Mouse (Mus musculus): ENCODE measurements at regions not wholly inside any gene's neighbourhood (a gene's known extent, or its start where the extent isn't known, plus 50 kb on each side); places are given as distances from the start of the nearest gene placed in this dataset.

GRCm38 (mm10) chr13:115687426-115687825, 585.7 kb upstream of the Itga1 start:
- 79% methylated on average over 4 of the region's 4 CpGs for WGBS
- no peak for DNase-seq
- no peak for TF ChIP-seq POLR2A (IDR thresholded peaks at IDR 0.05; ENCODE audit: borderline replicate concordance, extremely low read depth, low read depth, low read length)
- no peak for TF ChIP-seq CTCF (IDR thresholded peaks at IDR 0.05; ENCODE audit: insufficient read depth, low read length)
- Histone ChIP-seq H3K4me3 (replicated peaks; ENCODE audit: extremely low read depth, low read depth, low read length) (no peak overlapping the region), H3K4me1 (ENCODE audit: control insufficient read depth, insufficient read depth, low read length) (no peaks in the 10 kb centered on the region)

- H3K4me3 ChIP-seq (replicated peaks; ENCODE audit: extremely low read depth, low read depth, low read length), result no peak overlapping the region
- WGBS, result 31% methylated on average over 6 of the region's 6 CpGs
- TF ChIP-seq POLR2A (IDR thresholded peaks at IDR 0.05; ENCODE audit: borderline replicate concordance, extremely low read depth, low read depth, low read length) (no peak), CTCF (IDR thresholded peaks at IDR 0.05; ENCODE audit: insufficient read depth, low read length) (no peak)
- no peaks in the 10 kb centered on the region for H3K4me1 ChIP-seq (ENCODE audit: control insufficient read depth, insufficient read depth, low read length)
- DNase-seq, result no peak
These were observed 577.8 kb upstream of the Itga1 start for GRCm38 (mm10) chr13:115679591-115679990.

GRCm38 (mm10) chr13:115676836-115677235, 575.1 kb upstream of the Itga1 start:
- H3K4me1 ChIP-seq (ENCODE audit: control insufficient read depth, insufficient read depth, low read length), result no peaks in the 10 kb centered on the region
- no peak overlapping the region for H3K4me3 ChIP-seq (replicated peaks; ENCODE audit: extremely low read depth, low read depth, low read length)
- no peak for DNase-seq
- WGBS, result 77% methylated on average over 5 of the region's 5 CpGs
- TF ChIP-seq POLR2A (IDR thresholded peaks at IDR 0.05; ENCODE audit: borderline replicate concordance, extremely low read depth, low read depth, low read length), result no peak
- no peak for TF ChIP-seq CTCF (IDR thresholded peaks at IDR 0.05; ENCODE audit: insufficient read depth, low read length)

- 25% methylated on average over 5 of the region's 5 CpGs for WGBS
- TF ChIP-seq CTCF (IDR thresholded peaks at IDR 0.05; ENCODE audit: insufficient read depth, low read length) (no peak), POLR2A (IDR thresholded peaks at IDR 0.05; ENCODE audit: borderline replicate concordance, extremely low read depth, low read depth, low read length) (no peak)
- Histone ChIP-seq H3K4me3 (replicated peaks; ENCODE audit: extremely low read depth, low read depth, low read length) (no peak overlapping the region), H3K4me1 (ENCODE audit: control insufficient read depth, insufficient read depth, low read length) (no peaks in the 10 kb centered on the region)
- DNase-seq, result no peak
These were observed 572.0 kb upstream of the Itga1 start for GRCm38 (mm10) chr13:115673729-115674128.

DNA sequence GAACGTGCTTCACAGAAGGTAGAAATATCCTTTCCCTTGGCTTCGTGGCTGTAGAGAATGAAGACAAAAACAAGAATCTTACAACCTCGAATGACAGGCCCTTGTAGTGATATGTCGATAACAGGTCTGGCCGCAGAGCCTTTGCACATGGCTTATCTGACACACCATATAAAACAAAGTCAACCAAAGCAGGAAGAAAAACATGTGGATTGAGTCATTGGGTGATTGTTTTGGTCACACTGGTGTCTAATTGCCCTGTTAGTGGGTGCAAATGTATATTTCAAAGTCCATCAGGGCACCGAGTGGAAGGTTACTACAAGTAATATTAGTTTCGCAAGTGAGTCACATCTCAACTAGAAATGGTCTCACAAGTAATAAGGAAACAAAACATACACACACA, 569.9 kb upstream of the Itga1 start:
- H3K4me3 ChIP-seq (replicated peaks; ENCODE audit: extremely low read depth, low read depth, low read length), result no peak overlapping the region
- DNase-seq, result no peak
- no peaks in the 10 kb centered on the region for H3K4me1 ChIP-seq (ENCODE audit: control insufficient read depth, insufficient read depth, low read length)
- 68% methylated on average over 7 of the region's 7 CpGs for whole genome bisulfite sequencing
- TF ChIP-seq POLR2A (IDR thresholded peaks at IDR 0.05; ENCODE audit: borderline replicate concordance, extremely low read depth, low read depth, low read length) (no peak), CTCF (IDR thresholded peaks at IDR 0.05; ENCODE audit: insufficient read depth, low read length) (no peak)

DNA sequence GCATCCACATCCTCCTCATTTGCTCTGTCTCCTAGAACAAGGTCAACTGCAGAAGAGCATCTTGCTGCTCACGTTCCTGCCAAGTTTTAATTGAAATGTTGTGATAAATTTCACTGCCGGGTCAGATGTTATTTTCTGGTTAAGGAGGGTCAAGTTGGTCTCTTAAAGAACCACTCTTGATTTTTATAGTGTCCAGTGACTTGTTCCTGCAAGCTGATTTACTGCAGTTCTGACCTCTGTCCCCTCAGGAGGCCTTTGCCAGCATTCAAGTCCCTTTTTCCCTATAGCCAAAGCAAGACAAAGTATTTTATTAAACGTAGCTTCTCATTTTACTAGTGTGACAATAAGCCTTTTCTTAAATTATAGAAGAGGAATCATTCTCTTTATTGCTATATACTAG, 567.8 kb upstream of the Itga1 start:
- TF ChIP-seq POLR2A (IDR thresholded peaks at IDR 0.05; ENCODE audit: borderline replicate concordance, extremely low read depth, low read depth, low read length), result no peak
- no peak for TF ChIP-seq CTCF (IDR thresholded peaks at IDR 0.05; ENCODE audit: insufficient read depth, low read length)
- Histone ChIP-seq H3K4me3 (replicated peaks; ENCODE audit: extremely low read depth, low read depth, low read length) (no peak overlapping the region), H3K4me1 (ENCODE audit: control insufficient read depth, insufficient read depth, low read length) (no peaks in the 10 kb centered on the region)
- 48% methylated on average over 3 of the region's 3 CpGs for WGBS
- DNase-seq, result no peak

GRCm38 (mm10) chr13:115655134-115655533, 553.4 kb upstream of the Itga1 start:
- H3K4me1 ChIP-seq (ENCODE audit: control insufficient read depth, insufficient read depth, low read length), result no peaks in the 10 kb centered on the region
- no peak for DNase-seq
- TF ChIP-seq POLR2A (IDR thresholded peaks at IDR 0.05; ENCODE audit: borderline replicate concordance, extremely low read depth, low read depth, low read length) (no peak), CTCF (IDR thresholded peaks at IDR 0.05; ENCODE audit: insufficient read depth, low read length) (no peak)
- H3K4me3 ChIP-seq (replicated peaks; ENCODE audit: extremely low read depth, low read depth, low read length), result no peak overlapping the region
- WGBS, result 69% methylated on average over 6 of the region's 6 CpGs

DNA sequence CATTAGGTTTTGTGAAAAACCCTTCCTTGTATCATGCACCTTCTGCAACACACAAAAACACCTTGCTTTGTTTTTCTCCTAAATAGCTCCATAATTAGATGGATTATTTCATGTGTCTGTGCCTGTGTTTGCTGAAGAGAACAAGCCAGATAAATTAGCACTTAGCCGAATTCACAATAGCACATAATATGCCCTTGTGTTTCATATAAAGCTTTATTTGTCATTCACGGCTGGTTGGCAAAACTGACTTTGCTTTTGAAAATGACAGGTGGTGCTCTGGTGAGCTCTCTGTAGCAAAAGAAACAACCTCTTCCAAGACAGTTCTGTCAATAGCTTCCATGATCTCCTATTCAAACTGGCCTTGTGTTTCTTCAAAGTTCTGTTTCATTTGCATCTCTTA, 551.2 kb upstream of the Itga1 start:
- no peaks in the 10 kb centered on the region for H3K4me1 ChIP-seq (ENCODE audit: control insufficient read depth, insufficient read depth, low read length)
- DNase-seq, result no peak
- 78% methylated on average over 2 of the region's 2 CpGs for WGBS
- TF ChIP-seq POLR2A (IDR thresholded peaks at IDR 0.05; ENCODE audit: borderline replicate concordance, extremely low read depth, low read depth, low read length) (no peak), CTCF (IDR thresholded peaks at IDR 0.05; ENCODE audit: insufficient read depth, low read length) (no peak)
- H3K4me3 ChIP-seq (replicated peaks; ENCODE audit: extremely low read depth, low read depth, low read length), result no peak overlapping the region

GRCm38 (mm10) chr13:115652352-115652751, 550.6 kb upstream of the Itga1 start:
- 38% methylated on average over 1 of the region's 1 CpGs for WGBS
- Histone ChIP-seq H3K4me3 (replicated peaks; ENCODE audit: extremely low read depth, low read depth, low read length) (no peak overlapping the region), H3K4me1 (ENCODE audit: control insufficient read depth, insufficient read depth, low read length) (no peaks in the 10 kb centered on the region)
- no peak for DNase-seq
- TF ChIP-seq POLR2A (IDR thresholded peaks at IDR 0.05; ENCODE audit: borderline replicate concordance, extremely low read depth, low read depth, low read length) (no peak), CTCF (IDR thresholded peaks at IDR 0.05; ENCODE audit: insufficient read depth, low read length) (no peak)

GRCm38 (mm10) chr13:115631410-115632105, 529.8 kb upstream of the Itga1 start:
- Histone ChIP-seq H3K4me3 (replicated peaks; ENCODE audit: extremely low read depth, low read depth, low read length) (no peak overlapping the region), H3K4me1 (ENCODE audit: control insufficient read depth, insufficient read depth, low read length) (no peaks in the 10 kb centered on the region)
- DNase-seq, result no peak
- TF ChIP-seq POLR2A (IDR thresholded peaks at IDR 0.05; ENCODE audit: borderline replicate concordance, extremely low read depth, low read depth, low read length), result no peak
- TF ChIP-seq CTCF (IDR thresholded peaks at IDR 0.05; ENCODE audit: insufficient read depth, low read length), result no peak
- WGBS, result 82% methylated on average over 10 of the region's 10 CpGs

Measured in lung, adult 2 months (tissue).